Mouse (Mus musculus): Measurements from ENCODE around the gene Akt2.

- TF ChIP-seq POLR2A (IDR thresholded peaks at IDR 0.05; ENCODE audit: borderline replicate concordance, extremely low read depth, low read depth, low read length) (no peak), CTCF (IDR thresholded peaks at IDR 0.05; ENCODE audit: insufficient read depth, low read length) (peak; percentile 60)
Measured at GRCm38 (mm10) chr7:27576914-27577313, 14.4 kb upstream of the Akt2 start.

Data from lung, adult 2 months (tissue).